In genomic region chr2:158030007-158030406, GRCm38 (mm10) we compare ENCODE assay signal across 8 mouse cellular contexts. TPM values are rescaled to one million over a fixed set of nuclear protein-coding genes. Genes with fewer than 3 reads are reported as not detected.
DNase-seq lines count a peak whose midpoint lies in the region; ATAC-seq and TF ChIP-seq lines count a peak whose summit lies in the region.

No protein-coding gene starts in this region.

- 72% methylated on average over 7 of the region's 7 CpGs for WGBS in heart, embryonic 13.5 days
- 86% methylated on average over 7 of the region's 7 CpGs for WGBS in hindbrain, embryonic 10.5 days
- WGBS in macrophage (ENCODE audit: missing documents), result 57% methylated on average over 7 of the region's 7 CpGs

- H3K27ac ChIP-seq in heart, embryonic 13.5 days (replicated peaks), result no peak overlapping the region
- no peak overlapping the region for H3K27ac ChIP-seq in hindbrain, embryonic 10.5 days
- no peak overlapping the region for H3K27ac ChIP-seq in macrophage

- no peaks in the 10 kb centered on the region for H3K9me3 ChIP-seq in heart, embryonic 13.5 days
- no peaks in the 10 kb centered on the region for H3K9me3 ChIP-seq in G1E (replicated peaks)
- H3K9me3 ChIP-seq in hindbrain, embryonic 10.5 days, result no peaks in the 10 kb centered on the region

- no peaks in the 10 kb centered on the region for H3K27me3 ChIP-seq in heart, embryonic 13.5 days (replicated peaks)
- H3K27me3 ChIP-seq in G1E (ENCODE audit: insufficient read depth, low read length), result no peaks in the 10 kb centered on the region
- no peaks in the 10 kb centered on the region for H3K27me3 ChIP-seq in hindbrain, embryonic 10.5 days (ENCODE audit: insufficient read depth, poor library complexity, severe bottlenecking)

- H3K4me1 ChIP-seq in heart, embryonic 13.5 days, result peaks cover 50% of the 10 kb centered on the region
- H3K4me1 ChIP-seq in G1E (ENCODE audit: insufficient read depth, low read depth, low read length), result peaks cover 40% of the 10 kb centered on the region
- H3K4me1 ChIP-seq in hindbrain, embryonic 10.5 days (replicated peaks), result peaks cover 44% of the 10 kb centered on the region

- H3K4me3 ChIP-seq in heart, embryonic 13.5 days, result peak overlapping the region; percentile 99
- peak overlapping the region; percentile 65; the same call in 1 of the 2 replicates for H3K4me3 ChIP-seq in G1E (ENCODE audit: low read depth, low read length)
- peak overlapping the region; percentile 88 for H3K4me3 ChIP-seq in hindbrain, embryonic 10.5 days
- peak overlapping the region; percentile 99; the same call in 1 of the 2 replicates for H3K4me3 ChIP-seq in macrophage (ENCODE audit: inconsistent target)

- H3K36me3 ChIP-seq in heart, embryonic 13.5 days, result no peaks in the 10 kb centered on the region
- peaks cover 33% of the 10 kb centered on the region for H3K36me3 ChIP-seq in G1E (replicated peaks)
- H3K36me3 ChIP-seq in hindbrain, embryonic 10.5 days, result peaks cover 27% of the 10 kb centered on the region
- no peaks in the 10 kb centered on the region for H3K36me3 ChIP-seq in macrophage (ENCODE audit: inconsistent target)

- peak overlapping the region; percentile 91 for H3K4me2 ChIP-seq in heart, embryonic 13.5 days

- peak overlapping the region; percentile 99 for H3K9ac ChIP-seq in heart, embryonic 13.5 days

- no peak for DNase-seq in heart, adult 9 months (ENCODE audit: low spot score in 2 of 2)
- DNase-seq in G1E (ENCODE audit: low spot score), result no peak
- no peak for DNase-seq in hindbrain, embryonic 10.5 days (ENCODE audit: low spot score)
- no peak for DNase-seq in frontal cortex, adult 2 months (ENCODE audit: extremely low spot score in 1 of 2, low spot score in 1 of 2)
- DNase-seq in right cerebral cortex, postnatal 14 days, result no peak

- peaks cover 94% of the 10 kb centered on the region for H3K79me2 ChIP-seq in macrophage (ENCODE audit: inconsistent target)

- ATAC-seq in heart, embryonic 13.5 days (ENCODE audit: extremely low read depth, insufficient number of reproducible peaks, low FRiP score, low TSS enrichment), result no peak
- no peak for ATAC-seq in G1E (ENCODE audit: extremely low read depth, insufficient number of reproducible peaks, low FRiP score, poor library complexity, severe bottlenecking)
- no peak for ATAC-seq in activated CD4-positive, CD25-positive, alpha-beta regulatory T cell, adult 4 months

- TF ChIP-seq CTCF in G1E (IDR thresholded peaks at IDR 0.05; ENCODE audit: low read depth, low read length), result no peak

RNA-seq across cellular contexts. Expression of gene Rprd1b, which starts 1.7 kb away (rescaled TPM):
- 26.7 and 27.4 TPM in 2 replicates for polyA plus RNA-seq in heart, embryonic 13.5 days (2015; fragmentation: Nextera tagmentation; extraction: Ambion mirVana)
- total RNA-seq in G1E (2014; fragmentation: Nextera tagmentation) (37.9 and 45.8 TPM in 2 replicates), G1E (2017) (25.6 and 28.7 TPM in 2 replicates)
- polyA plus RNA-seq in G1E (2012) (36.2 and 49.0 TPM in 2 replicates), macrophage (2018) (8.4 to 10.1 TPM (median 9.0 TPM) in 3 replicates)
- 55.7 and 56.8 TPM in 2 replicates for polyA plus RNA-seq in hindbrain, embryonic 10.5 days (2016; fragmentation: Nextera tagmentation; extraction: Ambion mirVana)
- total RNA-seq in macrophage (2018; cell fraction: chromatin; rRNA removed), result 10 to 100 TPM in 21 of 26 experiments, 1 to 10 TPM in 5; 5.1 to 28.7 (median 15.6) TPM
- 10 to 100 TPM in 13 of 26 experiments, 1 to 10 TPM in 13; 6.5 to 14.2 (median 10.0) TPM for total RNA-seq in macrophage (2018; cell fraction: cytosol; rRNA removed)
- total RNA-seq in macrophage (2018; cell fraction: nucleus; rRNA removed), result 10 to 100 TPM in 17 of 26 experiments, 1 to 10 TPM in 9; 5.4 to 24.9 (median 13.1) TPM
- 10 to 100 TPM; 17.8 to 24.9 TPM for polyA plus RNA-seq in activated CD4-positive, CD25-positive, alpha-beta regulatory T cell, adult 4 months (2017; shearing (Covaris generic))
- polyA plus RNA-seq in frontal cortex, adult 2 months (2012; rRNA removed), result 17.9 and 18.4 TPM in 2 replicates

RNA-seq across cellular contexts. Expression of gene Tti1, which starts 1.8 kb away (rescaled TPM):
- polyA plus RNA-seq in heart, embryonic 13.5 days (2015; fragmentation: Nextera tagmentation; extraction: Ambion mirVana), result 22.1 and 24.5 TPM in 2 replicates
- 39.7 and 40.0 TPM in 2 replicates for total RNA-seq in G1E (2014; fragmentation: Nextera tagmentation)
- 24.7 and 24.8 TPM in 2 replicates for total RNA-seq in G1E (2017)
- polyA plus RNA-seq in G1E (2012), result 3.9 and 9.4 TPM in 2 replicates
- polyA plus RNA-seq in hindbrain, embryonic 10.5 days (2016; fragmentation: Nextera tagmentation; extraction: Ambion mirVana), result 36.5 and 39.7 TPM in 2 replicates
- total RNA-seq in macrophage (2018; cell fraction: chromatin; rRNA removed), result 10 to 100 TPM; 11.7 to 55.3 (median 34.7) TPM
- 10 to 100 TPM in 20 of 26 experiments, 1 to 10 TPM in 6; 5.4 to 15.9 (median 12.2) TPM for total RNA-seq in macrophage (2018; cell fraction: cytosol; rRNA removed)
- 10 to 100 TPM in 25 of 26 experiments, 1 to 10 TPM in 1; 9.9 to 36.4 (median 24.8) TPM for total RNA-seq in macrophage (2018; cell fraction: nucleus; rRNA removed)
- 12.3 to 14.7 TPM (median 14.3 TPM) in 3 replicates for polyA plus RNA-seq in macrophage (2018)
- 10 to 100 TPM; 22.3 to 26.4 TPM for polyA plus RNA-seq in activated CD4-positive, CD25-positive, alpha-beta regulatory T cell, adult 4 months (2017; shearing (Covaris generic))
- polyA plus RNA-seq in frontal cortex, adult 2 months (2012; rRNA removed), result 14.4 and 17.7 TPM in 2 replicates
